Mouse (Mus musculus) urinary bladder, adult 18-20 months (tissue): Measurements from ENCODE around the gene Clk1.
A peak's percentile ranks its signal among the peaks of the same experiment; 100 is the strongest.

Source experiments
- DNase-seq, 2 experiments: peaks; one replicate each; pipeline ENCODE4 v3.0.0; 2022; ENCODE audit warnings: low spot score in 2 of 2, mixed read lengths in 2 of 2

Gene Clk1

GRCm38 (mm10) chr1:58423371-58424248 is at the start of gene Clk1:
Gene Clk1 (minus strand): TSS chr1:58424066.
- peak; percentile 96 to 99 for DNase-seq

GRCm38 (mm10) chr1:58465561-58465960 is 41.7 kb upstream of the Clk1 start:
- DNase-seq = no peak

- DNase-seq = no peak
These were observed 41.2 kb upstream of the Clk1 start for GRCm38 (mm10) chr1:58465042-58465441.

GRCm38 (mm10) chr1:58463935-58464334 is 40.1 kb upstream of the Clk1 start:
- no peak for DNase-seq

- DNase-seq = no peak
These were observed 36.7 kb upstream of the Clk1 start for GRCm38 (mm10) chr1:58460566-58460965.

GRCm38 (mm10) chr1:58458867-58459266 is 35.0 kb upstream of the Clk1 start:
- no peak for DNase-seq

GRCm38 (mm10) chr1:58458175-58458574 is 34.3 kb upstream of the Clk1 start:
- DNase-seq = no peak

- DNase-seq = no peak
These were observed 30.4 kb upstream of the Clk1 start for GRCm38 (mm10) chr1:58454316-58454715.

GRCm38 (mm10) chr1:58448396-58448795 is 24.5 kb upstream of the Clk1 start:
- no peak for DNase-seq

GRCm38 (mm10) chr1:58447766-58448165 is 23.9 kb upstream of the Clk1 start:
- DNase-seq = no peak

GRCm38 (mm10) chr1:58445861-58446260 is 22.0 kb upstream of the Clk1 start:
- DNase-seq = no peak

GRCm38 (mm10) chr1:58445143-58445722 is 21.4 kb upstream of the Clk1 start, which contains the start of the genes Nif3l1 and Ppil3:
Gene Nif3l1 (plus strand): TSS chr1:58445151.
Gene Ppil3 (minus strand): TSS chr1:58445486.
- DNase-seq = peak; percentile 80 to 85

GRCm38 (mm10) chr1:58444691-58445090 is 20.8 kb upstream of the Clk1 start:
- no peak for DNase-seq

GRCm38 (mm10) chr1:58424551-58424950 is 685 bp upstream of the Clk1 start:
- DNase-seq = no peak

- no peak for DNase-seq
These were observed 987 bp downstream of the Clk1 start for GRCm38 (mm10) chr1:58422879-58423278.

- no peak for DNase-seq
These were observed 2.9 kb downstream of the Clk1 start for GRCm38 (mm10) chr1:58420961-58421360.

GRCm38 (mm10) chr1:58420032-58420431 is 3.8 kb downstream of the Clk1 start:
- no peak for DNase-seq

- no peak for DNase-seq
These were observed 7.8 kb downstream of the Clk1 start for GRCm38 (mm10) chr1:58416048-58416447.

- no peak for DNase-seq
These were observed 8.4 kb downstream of the Clk1 start for GRCm38 (mm10) chr1:58415442-58415841.

- DNase-seq = no peak
These were observed 13.1 kb downstream of the Clk1 start for GRCm38 (mm10) chr1:58410776-58411175.

GRCm38 (mm10) chr1:58410198-58410588 is 13.7 kb downstream of the Clk1 start:
- no peak for DNase-seq

- no peak for DNase-seq
These were observed 14.2 kb downstream of the Clk1 start for GRCm38 (mm10) chr1:58409553-58410197.

- DNase-seq = no peak
These were observed 15.7 kb downstream of the Clk1 start for GRCm38 (mm10) chr1:58408141-58408540.
